Mouse (Mus musculus): ENCODE measurements at regions not wholly inside any gene's neighbourhood (a gene's known extent, or its start where the extent isn't known, plus 50 kb on each side); places are given as distances from the start of the nearest gene placed in this dataset.

GRCm38 (mm10) chr10:9239956-9240355 lies 354.1 kb upstream of the Sash1 start:
- no peaks in the 10 kb centered on the region; the same call in 1 of the 2 replicates for H3K4me1 ChIP-seq (ENCODE audit: control insufficient read depth, insufficient read depth, low read length)
- TF ChIP-seq POLR2A (IDR thresholded peaks at IDR 0.05; ENCODE audit: borderline replicate concordance, extremely low read depth, low read depth, low read length) (no peak), CTCF (IDR thresholded peaks at IDR 0.05; ENCODE audit: insufficient read depth, low read length) (no peak)
- no peak for DNase-seq
- WGBS: 27% methylated on average over 6 of the region's 6 CpGs
- no peak overlapping the region for H3K4me3 ChIP-seq (replicated peaks; ENCODE audit: extremely low read depth, low read depth, low read length)

GRCm38 (mm10) chr10:9231751-9232150 lies 345.9 kb upstream of the Sash1 start:
- TF ChIP-seq POLR2A (IDR thresholded peaks at IDR 0.05; ENCODE audit: borderline replicate concordance, extremely low read depth, low read depth, low read length) (no peak), CTCF (IDR thresholded peaks at IDR 0.05; ENCODE audit: insufficient read depth, low read length) (no peak)
- Histone ChIP-seq H3K4me3 (replicated peaks; ENCODE audit: extremely low read depth, low read depth, low read length) (no peak overlapping the region), H3K4me1 (ENCODE audit: control insufficient read depth, insufficient read depth, low read length) (no peaks in the 10 kb centered on the region)
- no peak for DNase-seq
- WGBS: 86% methylated on average over 3 of the region's 3 CpGs

- Histone ChIP-seq H3K4me3 (replicated peaks; ENCODE audit: extremely low read depth, low read depth, low read length) (no peak overlapping the region), H3K4me1 (ENCODE audit: control insufficient read depth, insufficient read depth, low read length) (no peaks in the 10 kb centered on the region)
- no peak for DNase-seq
- WGBS: 90% methylated on average over 11 of the region's 11 CpGs
- TF ChIP-seq CTCF (IDR thresholded peaks at IDR 0.05; ENCODE audit: insufficient read depth, low read length) (no peak), POLR2A (IDR thresholded peaks at IDR 0.05; ENCODE audit: borderline replicate concordance, extremely low read depth, low read depth, low read length) (no peak)
Measured at GRCm38 (mm10) chr10:9229116-9229515, 343.2 kb upstream of the Sash1 start.

DNA sequence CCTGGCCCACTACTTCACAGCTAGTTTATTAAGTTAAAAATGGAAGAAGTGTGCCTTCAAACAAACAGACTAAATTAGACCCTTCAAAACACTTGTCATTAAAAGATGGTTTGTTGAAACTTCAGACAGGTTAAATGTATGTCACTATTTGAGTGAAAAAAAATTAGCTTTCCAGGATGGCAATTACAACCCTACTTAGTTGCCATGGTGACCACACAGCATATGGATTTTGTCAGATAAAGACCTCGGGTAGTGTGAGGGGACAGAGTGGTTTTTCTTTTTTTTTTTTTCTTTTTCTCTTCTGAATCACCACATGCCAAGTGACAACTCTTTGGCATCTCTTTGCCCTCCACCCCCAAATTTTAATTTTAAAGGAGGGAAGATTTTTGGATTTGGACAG lies 341.5 kb upstream of the Sash1 start:
- Histone ChIP-seq H3K4me1 (ENCODE audit: control insufficient read depth, insufficient read depth, low read length) (no peaks in the 10 kb centered on the region), H3K4me3 (replicated peaks; ENCODE audit: extremely low read depth, low read depth, low read length) (no peak overlapping the region)
- no peak for DNase-seq
- TF ChIP-seq POLR2A (IDR thresholded peaks at IDR 0.05; ENCODE audit: borderline replicate concordance, extremely low read depth, low read depth, low read length) (no peak), CTCF (IDR thresholded peaks at IDR 0.05; ENCODE audit: insufficient read depth, low read length) (no peak)
- WGBS: 33% methylated on average over 1 of the region's 1 CpGs

GRCm38 (mm10) chr10:9210646-9211045 lies 324.8 kb upstream of the Sash1 start:
- no peak for DNase-seq
- no peak overlapping the region for H3K4me3 ChIP-seq (replicated peaks; ENCODE audit: extremely low read depth, low read depth, low read length)
- no peak for TF ChIP-seq CTCF (IDR thresholded peaks at IDR 0.05; ENCODE audit: insufficient read depth, low read length)
- no peak for TF ChIP-seq POLR2A (IDR thresholded peaks at IDR 0.05; ENCODE audit: borderline replicate concordance, extremely low read depth, low read depth, low read length)
- H3K4me1 ChIP-seq (ENCODE audit: control insufficient read depth, insufficient read depth, low read length): no peaks in the 10 kb centered on the region
- 32% methylated on average over 2 of the region's 2 CpGs for WGBS

DNA sequence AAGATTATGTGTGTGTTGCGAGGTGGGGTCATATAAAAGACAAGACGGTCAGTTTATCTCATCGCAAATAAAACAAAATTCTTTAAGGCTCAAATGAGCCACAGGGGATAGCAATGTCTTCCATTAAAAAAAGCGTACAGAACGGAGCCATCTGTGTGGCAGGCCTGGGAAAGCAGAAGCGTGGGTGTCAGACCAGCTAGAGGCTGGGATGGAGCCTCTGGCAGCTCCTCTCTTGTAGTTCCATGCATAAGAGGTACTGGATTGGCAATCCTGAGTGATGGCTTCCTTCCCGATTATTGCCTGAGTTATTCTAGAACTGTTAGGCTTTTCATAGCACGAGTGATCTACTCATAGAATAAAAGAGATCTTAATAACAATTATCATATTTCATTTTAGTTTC lies 318.2 kb upstream of the Sash1 start:
- WGBS: 82% methylated on average over 8 of the region's 8 CpGs
- TF ChIP-seq CTCF (IDR thresholded peaks at IDR 0.05; ENCODE audit: insufficient read depth, low read length) (no peak), POLR2A (IDR thresholded peaks at IDR 0.05; ENCODE audit: borderline replicate concordance, extremely low read depth, low read depth, low read length) (no peak)
- no peak for DNase-seq
- no peak overlapping the region for H3K4me3 ChIP-seq (replicated peaks; ENCODE audit: extremely low read depth, low read depth, low read length)
- no peaks in the 10 kb centered on the region for H3K4me1 ChIP-seq (ENCODE audit: control insufficient read depth, insufficient read depth, low read length)

- TF ChIP-seq POLR2A (IDR thresholded peaks at IDR 0.05; ENCODE audit: borderline replicate concordance, extremely low read depth, low read depth, low read length) (no peak), CTCF (IDR thresholded peaks at IDR 0.05; ENCODE audit: insufficient read depth, low read length) (no peak)
- no peak for DNase-seq
- Histone ChIP-seq H3K4me3 (replicated peaks; ENCODE audit: extremely low read depth, low read depth, low read length) (no peak overlapping the region), H3K4me1 (ENCODE audit: control insufficient read depth, insufficient read depth, low read length) (no peaks in the 10 kb centered on the region)
- 79% methylated on average over 6 of the region's 6 CpGs for WGBS
Measured at GRCm38 (mm10) chr10:9203323-9203722, 317.5 kb upstream of the Sash1 start.

GRCm38 (mm10) chr10:9202922-9203321 lies 317.1 kb upstream of the Sash1 start:
- no peaks in the 10 kb centered on the region for H3K4me1 ChIP-seq (ENCODE audit: control insufficient read depth, insufficient read depth, low read length)
- no peak overlapping the region for H3K4me3 ChIP-seq (replicated peaks; ENCODE audit: extremely low read depth, low read depth, low read length)
- no peak for TF ChIP-seq POLR2A (IDR thresholded peaks at IDR 0.05; ENCODE audit: borderline replicate concordance, extremely low read depth, low read depth, low read length)
- no peak for TF ChIP-seq CTCF (IDR thresholded peaks at IDR 0.05; ENCODE audit: insufficient read depth, low read length)
- WGBS: 65% methylated on average over 1 of the region's 1 CpGs
- DNase-seq: no peak

DNA sequence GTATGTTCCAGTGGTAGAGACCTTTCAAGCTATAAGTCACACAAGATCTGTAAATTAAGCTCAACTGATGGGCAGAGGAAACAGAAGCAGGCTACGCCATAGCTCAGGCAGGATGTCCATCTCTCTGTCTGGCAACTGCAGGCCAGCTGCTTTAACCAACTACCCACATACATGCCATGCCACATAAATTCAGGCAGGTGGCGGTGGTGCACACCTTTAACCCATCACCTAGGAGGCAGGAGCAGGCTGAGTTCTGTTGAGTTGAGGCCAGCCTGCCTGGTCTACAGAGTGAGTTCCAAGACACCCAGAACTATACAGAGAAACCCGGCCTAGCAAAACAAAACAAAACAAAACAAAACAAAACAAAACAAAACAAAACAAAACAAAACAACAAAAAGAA lies 289.1 kb upstream of the Sash1 start:
- Histone ChIP-seq H3K4me3 (replicated peaks; ENCODE audit: extremely low read depth, low read depth, low read length) (no peak overlapping the region), H3K4me1 (ENCODE audit: control insufficient read depth, insufficient read depth, low read length) (no peaks in the 10 kb centered on the region)
- WGBS: 59% methylated on average over 3 of the region's 3 CpGs
- no peak for DNase-seq
- TF ChIP-seq POLR2A (IDR thresholded peaks at IDR 0.05; ENCODE audit: borderline replicate concordance, extremely low read depth, low read depth, low read length) (no peak), CTCF (IDR thresholded peaks at IDR 0.05; ENCODE audit: insufficient read depth, low read length) (peak; percentile 70)

DNA sequence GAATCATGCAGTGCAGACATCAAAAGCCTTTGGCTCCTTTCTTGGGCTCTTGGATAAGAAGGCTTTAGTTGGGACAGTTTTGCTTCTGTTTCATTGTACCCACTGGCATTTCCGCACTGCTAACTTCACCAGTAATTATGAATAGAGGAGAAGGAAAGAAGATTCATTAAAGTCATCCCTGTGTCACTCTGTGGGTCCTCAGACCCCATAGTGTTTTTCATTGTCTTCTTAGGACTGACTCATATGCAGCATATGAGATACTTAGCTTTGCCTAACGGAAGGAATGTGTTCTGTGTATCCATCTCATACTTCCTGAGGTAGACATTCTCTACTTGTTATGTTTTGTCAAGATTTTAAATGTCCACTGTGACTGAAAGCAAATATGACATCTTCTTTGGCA lies 287.6 kb upstream of the Sash1 start:
- WGBS: 85% methylated on average over 2 of the region's 2 CpGs
- Histone ChIP-seq H3K4me3 (replicated peaks; ENCODE audit: extremely low read depth, low read depth, low read length) (no peak overlapping the region), H3K4me1 (ENCODE audit: control insufficient read depth, insufficient read depth, low read length) (no peaks in the 10 kb centered on the region)
- DNase-seq: no peak
- TF ChIP-seq CTCF (IDR thresholded peaks at IDR 0.05; ENCODE audit: insufficient read depth, low read length) (no peak), POLR2A (IDR thresholded peaks at IDR 0.05; ENCODE audit: borderline replicate concordance, extremely low read depth, low read depth, low read length) (no peak)
